Mouse (Mus musculus): ENCODE measurements around the gene Trp53i11. TPM values are rescaled to one million over a fixed set of nuclear protein-coding genes. Genes with fewer than 3 reads are reported as not detected.

The Trp53i11 gene
- total and polyA plus RNA-seq, 3 experiments = not detected

GRCm38 (mm10) chr2:93180077-93180844, 7.1 kb upstream of the Trp53i11 start:
- Histone ChIP-seq H3K4me1 (ENCODE audit: insufficient read depth, low read depth, low read length) (no peaks in the 10 kb centered on the region), H3K36me3 (replicated peaks) (no peaks in the 10 kb centered on the region), H3K27me3 (ENCODE audit: insufficient read depth, low read length) (peaks cover 25% of the 10 kb centered on the region), H3K4me3 (ENCODE audit: low read depth, low read length) (no peak overlapping the region), H3K9me3 (replicated peaks) (no peaks in the 10 kb centered on the region)
- TF ChIP-seq POLR2AphosphoS5 (IDR thresholded peaks at IDR 0.05; ENCODE audit: insufficient replicate concordance, low read depth, low read length) (no peak), CTCF (IDR thresholded peaks at IDR 0.05; ENCODE audit: low read depth, low read length) (no peak), GATA2 (IDR thresholded peaks at IDR 0.05; ENCODE audit: borderline replicate concordance, low read depth, low read length) (no peak)
- DNase-seq (ENCODE audit: low spot score) (no peak), ATAC-seq (ENCODE audit: extremely low read depth, insufficient number of reproducible peaks, low FRiP score, poor library complexity, severe bottlenecking) (no peak)

- no peak overlapping the region for H3K4me3 ChIP-seq (ENCODE audit: low read depth, low read length)
- H3K36me3 ChIP-seq (replicated peaks) = no peaks in the 10 kb centered on the region
- peaks cover 28% of the 10 kb centered on the region for H3K27me3 ChIP-seq (ENCODE audit: insufficient read depth, low read length)
- H3K9me3 ChIP-seq (replicated peaks) = no peaks in the 10 kb centered on the region
- H3K4me1 ChIP-seq (ENCODE audit: insufficient read depth, low read depth, low read length) = no peaks in the 10 kb centered on the region
- ATAC-seq (ENCODE audit: extremely low read depth, insufficient number of reproducible peaks, low FRiP score, poor library complexity, severe bottlenecking) (no peak), DNase-seq (ENCODE audit: low spot score) (no peak)
- TF ChIP-seq GATA2 (IDR thresholded peaks at IDR 0.05; ENCODE audit: borderline replicate concordance, low read depth, low read length) (no peak), CTCF (IDR thresholded peaks at IDR 0.05; ENCODE audit: low read depth, low read length) (no peak), POLR2AphosphoS5 (IDR thresholded peaks at IDR 0.05; ENCODE audit: insufficient replicate concordance, low read depth, low read length) (no peak), TAL1 (conservative IDR thresholded peaks at IDR 0.05; ENCODE audit: low read depth, low read length) (no peak), GATA1 (IDR thresholded peaks at IDR 0.05; ENCODE audit: borderline replicate concordance, low read length) (no peak)
These were observed 4.5 kb upstream of the Trp53i11 start for GRCm38 (mm10) chr2:93182859-93183258.

GRCm38 (mm10) chr2:93188020-93188760, 842 bp downstream of the Trp53i11 start:
- Histone ChIP-seq H3K27me3 (ENCODE audit: insufficient read depth, low read length) (peaks cover 40% of the 10 kb centered on the region), H3K36me3 (replicated peaks) (no peaks in the 10 kb centered on the region), H3K4me1 (ENCODE audit: insufficient read depth, low read depth, low read length) (no peaks in the 10 kb centered on the region), H3K9me3 (replicated peaks) (no peaks in the 10 kb centered on the region), H3K4me3 (ENCODE audit: low read depth, low read length) (no peak overlapping the region)
- DNase-seq (ENCODE audit: low spot score) (no peak), ATAC-seq (ENCODE audit: extremely low read depth, insufficient number of reproducible peaks, low FRiP score, poor library complexity, severe bottlenecking) (no peak)
- TF ChIP-seq TAL1 (conservative IDR thresholded peaks at IDR 0.05; ENCODE audit: low read depth, low read length) (no peak), POLR2AphosphoS5 (IDR thresholded peaks at IDR 0.05; ENCODE audit: insufficient replicate concordance, low read depth, low read length) (no peak), CTCF (IDR thresholded peaks at IDR 0.05; ENCODE audit: low read depth, low read length) (no peak), GATA2 (IDR thresholded peaks at IDR 0.05; ENCODE audit: borderline replicate concordance, low read depth, low read length) (no peak), GATA1 (IDR thresholded peaks at IDR 0.05; ENCODE audit: borderline replicate concordance, low read length) (no peak)

GRCm38 (mm10) chr2:93188761-93189458, 1.6 kb downstream of the Trp53i11 start:
- Histone ChIP-seq H3K4me3 (ENCODE audit: low read depth, low read length) (no peak overlapping the region), H3K27me3 (ENCODE audit: insufficient read depth, low read length) (peaks cover 43% of the 10 kb centered on the region)
- TF ChIP-seq GATA2 (IDR thresholded peaks at IDR 0.05; ENCODE audit: borderline replicate concordance, low read depth, low read length) (no peak), GATA1 (IDR thresholded peaks at IDR 0.05; ENCODE audit: borderline replicate concordance, low read length) (no peak), CTCF (IDR thresholded peaks at IDR 0.05; ENCODE audit: low read depth, low read length) (no peak)

GRCm38 (mm10) chr2:93190771-93191487, 3.6 kb downstream of the Trp53i11 start:
- DNase-seq (ENCODE audit: low spot score) = no peak
- Histone ChIP-seq H3K36me3 (replicated peaks) (no peaks in the 10 kb centered on the region), H3K4me1 (ENCODE audit: insufficient read depth, low read depth, low read length) (no peaks in the 10 kb centered on the region), H3K4me3 (ENCODE audit: low read depth, low read length) (no peak overlapping the region), H3K27me3 (ENCODE audit: insufficient read depth, low read length) (peaks cover 47% of the 10 kb centered on the region), H3K9me3 (replicated peaks) (no peaks in the 10 kb centered on the region)
- no peak for ATAC-seq (ENCODE audit: extremely low read depth, insufficient number of reproducible peaks, low FRiP score, poor library complexity, severe bottlenecking)
- TF ChIP-seq GATA1 (IDR thresholded peaks at IDR 0.05; ENCODE audit: borderline replicate concordance, low read length) = no peak
- no peak for TF ChIP-seq TAL1 (conservative IDR thresholded peaks at IDR 0.05; ENCODE audit: low read depth, low read length)
- TF ChIP-seq CTCF (IDR thresholded peaks at IDR 0.05; ENCODE audit: low read depth, low read length) = no peak
- no peak for TF ChIP-seq POLR2AphosphoS5 (IDR thresholded peaks at IDR 0.05; ENCODE audit: insufficient replicate concordance, low read depth, low read length)
- TF ChIP-seq GATA2 (IDR thresholded peaks at IDR 0.05; ENCODE audit: borderline replicate concordance, low read depth, low read length) = no peak

More at GRCm38 (mm10) chr2:93188761-93189458, 1.6 kb downstream of the Trp53i11 start:
- no peaks in the 10 kb centered on the region for H3K9me3 ChIP-seq (replicated peaks)
- no peaks in the 10 kb centered on the region for H3K4me1 ChIP-seq (ENCODE audit: insufficient read depth, low read depth, low read length)
- H3K36me3 ChIP-seq (replicated peaks) = no peaks in the 10 kb centered on the region
- no peak for ATAC-seq (ENCODE audit: extremely low read depth, insufficient number of reproducible peaks, low FRiP score, poor library complexity, severe bottlenecking)
- no peak for DNase-seq (ENCODE audit: low spot score)

All from G1E (cell line).